Mouse (Mus musculus): ENCODE measurements at regions not wholly inside any gene's neighbourhood (a gene's known extent, or its start where the extent isn't known, plus 50 kb on each side); places are given as distances from the start of the nearest gene placed in this dataset.

- TF ChIP-seq CTCF (IDR thresholded peaks at IDR 0.05; ENCODE audit: low read depth, low read length) (no peak), POLR2A (IDR thresholded peaks at IDR 0.05; ENCODE audit: insufficient read depth, low read length) (no peak), EP300 (IDR thresholded peaks at IDR 0.05; ENCODE audit: insufficient read depth, low read depth, low read length) (no peak)
Observed at GRCm38 (mm10) chr4:33737859-33738417, 186.5 kb upstream of the Cnr1 start.
